ENCODE assay signal across 18 mouse cellular contexts in genomic region chr5:96848386-96848785, GRCm38 (mm10).
"Had no signal": no experiment of that assay in that cellular context is flagged by ENCODE, and none has a peak within 500 bp of the region (broad histone marks: within the 10 kb centered on the region; RNA-seq: fewer than 3 reads in every experiment).

No protein-coding gene starts in this region.

- H3K27ac ChIP-seq: midbrain, embryonic 10.5 days; midbrain, embryonic 12.5 days; neural tube, embryonic 13.5 days; neural tube, embryonic 15.5 days had no signal

- H3K9me3 ChIP-seq: midbrain, embryonic 10.5 days; midbrain, embryonic 12.5 days; neural tube, embryonic 13.5 days; neural tube, embryonic 15.5 days had no signal

- H3K4me2 ChIP-seq: lung, embryonic 14.5 days; midbrain, embryonic 12.5 days; neural tube, embryonic 13.5 days; neural tube, embryonic 15.5 days had no signal

- H3K4me3 ChIP-seq: midbrain, embryonic 10.5 days; midbrain, embryonic 12.5 days; myocyte; neural tube, embryonic 13.5 days; neural tube, embryonic 15.5 days had no signal

- H3K27me3 ChIP-seq: midbrain, embryonic 12.5 days; neural tube, embryonic 13.5 days; neural tube, embryonic 15.5 days had no signal

- H3K4me1 ChIP-seq: midbrain, embryonic 10.5 days; midbrain, embryonic 12.5 days; neural tube, embryonic 13.5 days; neural tube, embryonic 15.5 days had no signal

- H3K9ac ChIP-seq: lung, embryonic 14.5 days; midbrain, embryonic 12.5 days; neural tube, embryonic 13.5 days; neural tube, embryonic 15.5 days had no signal

- DNase-seq: lung, adult 18-20 months; lung, embryonic 14.5 days; lung, postnatal 10 days; lung, postnatal 4 days; retina, postnatal 1 day; right cerebral cortex, adult 18-20 months; right cerebral cortex, postnatal 25 days; right cerebral cortex, postnatal 4 days; spleen, adult 18-20 months; thymus, adult 2 months; thymus, postnatal 25 days; thymus, postnatal 4 days had no signal

- H3K36me3 ChIP-seq: midbrain, embryonic 10.5 days; midbrain, embryonic 12.5 days; neural tube, embryonic 13.5 days; neural tube, embryonic 15.5 days had no signal

- ATAC-seq: midbrain, embryonic 16.5 days had no signal
